Mouse (Mus musculus): ENCODE measurements around the gene Dnajc7.

GRCm38 (mm10) chr11:100557563-100557962, 62.4 kb downstream of the Dnajc7 start:
- TF ChIP-seq POLR2A (IDR thresholded peaks at IDR 0.05; ENCODE audit: insufficient read length, low read depth) = no peak
- no peak for TF ChIP-seq USF1 (IDR thresholded peaks at IDR 0.05; ENCODE audit: low read depth)
- TF ChIP-seq MAX (IDR thresholded peaks at IDR 0.05; ENCODE audit: low read depth) = no peak
- no peak for TF ChIP-seq CEBPB (IDR thresholded peaks at IDR 0.05; ENCODE audit: insufficient read depth, poor library complexity, severe bottlenecking)
- no peak for TF ChIP-seq E2F4 (IDR thresholded peaks at IDR 0.05; ENCODE audit: insufficient read depth)
- TF ChIP-seq POLR2AphosphoS2 (IDR thresholded peaks at IDR 0.05; ENCODE audit: insufficient read length, low read depth) = no peak
